Mouse (Mus musculus) hindbrain, embryonic 16.5 days (tissue): ENCODE measurements around the gene Cc2d1b. TPM values are rescaled to one million over a fixed set of nuclear protein-coding genes. Genes with fewer than 3 reads are reported as not detected.

Source experiments
- ATAC-seq: fragments of 200-750 bp; cut with Nextera tagmentation; 2 replicates; pipeline ENCODE4 v1.8.0; 2017; ENCODE audit warnings: moderate TSS enrichment, moderate library complexity
- H3K27ac ChIP-seq: fragments of 300-500 bp; sonication (generic); 2 replicates; pipeline ENCODE4 v1.5.1; 2014; ENCODE audit warnings: low read depth, mild to moderate bottlenecking, control low read depth, low read length, moderate library complexity
- H3K27me3 ChIP-seq: fragments of 300-500 bp; sonication (generic); replicated peaks from 2 replicates; pipeline ENCODE4 v1.6.1; 2014; ENCODE audit warnings: low read length; ENCODE audit not compliant: control insufficient read depth, insufficient read depth
- H3K36me3 ChIP-seq: fragments of 300-500 bp; sonication (generic); 2 replicates; pipeline ENCODE4 v1.6.1; 2014; ENCODE audit warnings: mild to moderate bottlenecking, low read length, moderate library complexity, mixed read lengths; ENCODE audit not compliant: control insufficient read depth, insufficient read depth
- H3K4me1 ChIP-seq: fragments of 300-500 bp; sonication (generic); 2 replicates; pipeline ENCODE4 v1.6.1; 2014; ENCODE audit warnings: low read depth, low read length; ENCODE audit not compliant: control insufficient read depth, insufficient read depth
- H3K4me2 ChIP-seq: fragments of 300-500 bp; sonication (generic); 2 replicates; pipeline ENCODE4 v1.6.1; 2014; ENCODE audit warnings: mild to moderate bottlenecking, low read length, control low read depth, moderate library complexity
- H3K4me3 ChIP-seq: fragments of 300-500 bp; sonication (generic); 2 replicates; pipeline ENCODE4 v1.5.1; 2014; ENCODE audit warnings: mild to moderate bottlenecking, low read length, control low read depth, moderate library complexity
- H3K9ac ChIP-seq: fragments of 300-500 bp; sonication (generic); 2 replicates; pipeline ENCODE4 v1.6.1; 2014; ENCODE audit warnings: low read depth, mild to moderate bottlenecking, control low read depth, low read length, moderate library complexity
- H3K9me3 ChIP-seq: fragments of 300-500 bp; sonication (generic); 2 replicates; pipeline ENCODE4 v1.6.1; 2014; ENCODE audit warnings: mild to moderate bottlenecking, low read length, moderate library complexity; ENCODE audit not compliant: control insufficient read depth
- WGBS: fragments of 180-500 bp; shearing (Covaris S2); extraction: QIAGEN DNeasy Blood & Tissue Kit; methylation state at CpG from one replicate; pipeline ENCODE4 v1.1.7; 2014; 5-methylcytosine and 5-hydroxymethylcytosine counted together
- polyA plus RNA-seq: library from polyadenylated mRNA; unstranded; fragments of >200 nt; fragmentation: Nextera tagmentation; extraction: Ambion mirVana; gene quantifications from 2 replicates; pipeline ENCODE4 v1.2.1, GENCODE M21; 2015

The Cc2d1b gene
- polyA plus RNA-seq, 1 experiment from 2014 or later: 16.7 TPM

DNA sequence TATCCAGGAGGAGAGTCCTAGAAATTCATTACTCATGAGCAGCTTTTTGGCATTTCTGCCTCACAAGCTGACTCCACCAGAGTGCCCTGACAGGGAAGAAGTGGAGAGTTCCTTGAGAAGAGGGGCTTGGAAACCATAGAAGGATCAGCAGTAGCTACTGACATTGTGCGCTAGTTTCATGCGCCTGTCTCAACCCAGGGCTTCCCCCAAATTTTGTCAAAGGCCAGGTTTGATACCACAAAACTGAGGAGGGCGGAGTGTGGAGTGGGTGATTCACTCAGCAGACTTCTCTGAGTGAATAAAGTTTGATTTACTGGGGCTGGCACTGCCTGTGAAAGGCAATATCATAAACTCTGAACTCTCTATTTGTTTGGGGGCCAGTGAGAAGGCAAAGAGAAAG lies 11.1 kb upstream of the Cc2d1b start:
- Histone ChIP-seq H3K4me1 (no peaks in the 10 kb centered on the region), H3K27me3 (no peaks in the 10 kb centered on the region), H3K27ac (no peak overlapping the region), H3K9me3 (no peaks in the 10 kb centered on the region), H3K4me3 (no peak overlapping the region), H3K4me2 (no peak overlapping the region), H3K9ac (no peak overlapping the region), H3K36me3 (no peaks in the 10 kb centered on the region; the same call in 1 of the 2 replicates)
- no peak for ATAC-seq
- 97% methylated on average over 3 of the region's 3 CpGs for whole genome bisulfite sequencing

DNA sequence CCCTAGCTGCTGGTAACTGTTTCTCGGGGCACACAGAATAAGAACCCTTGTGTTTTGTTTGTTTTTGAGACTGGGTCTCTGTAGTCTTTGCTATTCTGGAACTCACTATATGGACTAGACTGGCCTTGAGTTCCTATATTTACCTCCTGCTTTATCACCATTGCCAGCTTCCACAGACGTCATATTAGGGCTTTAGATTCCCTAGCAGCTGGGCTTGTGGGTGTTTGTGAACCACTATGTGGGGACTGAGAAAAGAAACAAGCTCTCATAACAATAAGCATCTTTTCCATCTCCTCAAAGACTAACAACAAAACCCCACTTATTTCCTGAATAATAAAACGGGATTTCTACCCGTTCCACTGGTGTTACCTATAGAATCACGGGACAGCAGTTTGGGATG lies 8.8 kb upstream of the Cc2d1b start:
- WGBS: 90% methylated on average over 5 of the region's 5 CpGs
- Histone ChIP-seq H3K9ac (no peak overlapping the region), H3K4me2 (no peak overlapping the region), H3K27me3 (no peaks in the 10 kb centered on the region), H3K4me1 (no peaks in the 10 kb centered on the region), H3K4me3 (no peak overlapping the region), H3K27ac (no peak overlapping the region), H3K36me3 (no peaks in the 10 kb centered on the region), H3K9me3 (no peaks in the 10 kb centered on the region)
- no peak for ATAC-seq

DNA sequence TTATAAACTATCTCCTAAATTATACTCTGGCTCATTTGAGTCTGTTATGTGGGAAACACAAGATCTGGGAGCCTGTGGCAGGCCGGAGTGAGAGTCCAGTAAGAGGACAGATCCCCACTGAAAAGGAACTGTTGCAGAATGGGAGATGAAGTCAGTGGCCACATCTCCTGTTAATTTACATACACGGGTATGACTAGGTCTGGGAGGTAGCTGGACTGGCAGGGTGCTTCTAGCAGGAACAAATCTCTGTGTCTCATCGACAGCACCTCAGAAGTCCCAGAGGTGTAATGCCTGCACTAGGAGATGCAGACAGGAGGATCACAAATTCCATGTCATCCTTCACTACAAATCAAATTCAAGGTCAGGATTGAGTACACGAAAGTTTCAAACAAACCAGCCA lies 1.2 kb upstream of the Cc2d1b start:
- H3K27me3 ChIP-seq: no peaks in the 10 kb centered on the region
- peak overlapping the region; percentile 97 for H3K9ac ChIP-seq
- peaks cover 12% of the 10 kb centered on the region for H3K4me1 ChIP-seq
- H3K27ac ChIP-seq: peak overlapping the region; percentile 96
- peak overlapping the region; percentile 75 for H3K4me2 ChIP-seq
- peak overlapping the region; percentile 85 for H3K4me3 ChIP-seq
- H3K9me3 ChIP-seq: no peaks in the 10 kb centered on the region
- 74% methylated on average over 4 of the region's 4 CpGs for WGBS
- H3K36me3 ChIP-seq: no peaks in the 10 kb centered on the region
- no peak for ATAC-seq

DNA sequence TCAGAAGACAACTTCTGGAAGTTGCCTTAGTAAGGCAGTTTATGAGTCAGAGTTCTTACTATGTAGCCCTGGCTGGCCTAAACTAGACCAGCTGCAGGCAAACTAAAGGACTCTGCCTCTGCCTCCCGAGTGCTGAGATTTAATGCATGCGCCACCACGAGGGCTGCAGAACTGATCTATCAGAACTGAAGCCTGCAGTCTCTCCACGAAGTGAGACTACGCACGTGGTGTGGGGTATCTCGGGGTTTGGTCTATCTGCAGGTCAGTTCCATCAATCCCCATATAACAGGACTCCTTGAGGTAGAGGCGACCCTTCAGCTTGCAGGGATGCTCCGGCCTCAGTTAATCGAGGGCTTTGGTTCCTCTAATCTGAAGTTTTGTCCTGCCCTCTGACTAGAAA lies 575 bp upstream of the Cc2d1b start:
- Histone ChIP-seq H3K4me2 (peak overlapping the region; percentile 75), H3K4me3 (peak overlapping the region; percentile 85), H3K27me3 (no peaks in the 10 kb centered on the region), H3K27ac (peak overlapping the region; percentile 96), H3K9ac (peak overlapping the region; percentile 97), H3K4me1 (peaks cover 12% of the 10 kb centered on the region), H3K36me3 (no peaks in the 10 kb centered on the region), H3K9me3 (no peaks in the 10 kb centered on the region)
- 1% methylated on average over 10 of the region's 10 CpGs for WGBS
- peak; percentile 66 for ATAC-seq

DNA sequence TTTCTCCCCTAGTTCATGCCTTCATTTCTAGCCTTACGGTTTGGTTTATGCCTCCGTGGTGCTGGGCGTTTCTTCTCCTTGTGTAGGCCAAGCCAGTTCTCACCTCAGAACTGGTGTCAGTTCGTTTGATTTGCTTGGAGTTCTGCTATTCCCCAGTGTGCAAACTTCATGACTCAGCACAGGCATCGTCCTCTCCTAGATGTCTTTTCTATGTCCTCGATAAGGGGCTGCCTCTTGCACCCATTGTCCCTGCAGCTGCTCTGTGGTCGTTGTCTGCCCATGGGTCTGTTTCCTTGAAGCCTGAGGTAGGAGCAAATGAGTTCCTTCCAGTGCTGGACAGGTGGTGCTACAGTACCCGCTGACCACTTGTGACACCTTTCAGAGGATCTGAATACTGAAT lies 796 bp downstream of the Cc2d1b start:
- peak overlapping the region; percentile 85 for H3K4me3 ChIP-seq
- no peaks in the 10 kb centered on the region for H3K27me3 ChIP-seq
- peak overlapping the region; percentile 75 for H3K4me2 ChIP-seq
- whole genome bisulfite sequencing: 15% methylated on average over 8 of the region's 8 CpGs
- H3K9me3 ChIP-seq: no peaks in the 10 kb centered on the region
- peak overlapping the region; percentile 97 for H3K9ac ChIP-seq
- H3K36me3 ChIP-seq: peaks cover 3% of the 10 kb centered on the region
- peak overlapping the region; percentile 96 for H3K27ac ChIP-seq
- peaks cover 12% of the 10 kb centered on the region for H3K4me1 ChIP-seq
- ATAC-seq: 0 out of 2 replicates have a peak, but pooled peaks have one; percentile 2

DNA sequence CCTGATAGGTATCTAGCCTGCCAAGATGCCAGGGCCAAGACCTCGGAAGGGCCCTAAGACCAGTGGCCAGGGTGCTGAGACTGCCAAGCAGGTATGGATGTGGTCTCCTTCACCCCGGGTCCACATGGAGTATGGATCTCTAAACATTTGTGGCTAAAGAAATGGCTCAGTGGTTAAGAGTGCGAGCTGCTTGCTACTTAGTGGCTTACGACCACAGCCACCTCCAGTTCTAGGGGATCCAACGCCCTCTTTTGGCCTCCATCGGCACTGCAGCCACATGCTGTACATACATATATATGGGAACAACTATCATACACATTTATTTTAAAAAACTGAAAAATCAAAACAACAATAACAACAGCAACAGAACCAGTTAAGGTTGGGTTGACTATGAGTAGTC lies 1.8 kb downstream of the Cc2d1b start:
- Histone ChIP-seq H3K36me3 (peaks cover 6% of the 10 kb centered on the region), H3K9ac (no peak overlapping the region), H3K4me1 (peaks cover 12% of the 10 kb centered on the region), H3K9me3 (no peaks in the 10 kb centered on the region), H3K27me3 (no peaks in the 10 kb centered on the region), H3K27ac (no peak overlapping the region), H3K4me3 (no peak overlapping the region), H3K4me2 (no peak overlapping the region)
- ATAC-seq: no peak
- 97% methylated on average over 6 of the region's 6 CpGs for WGBS

DNA sequence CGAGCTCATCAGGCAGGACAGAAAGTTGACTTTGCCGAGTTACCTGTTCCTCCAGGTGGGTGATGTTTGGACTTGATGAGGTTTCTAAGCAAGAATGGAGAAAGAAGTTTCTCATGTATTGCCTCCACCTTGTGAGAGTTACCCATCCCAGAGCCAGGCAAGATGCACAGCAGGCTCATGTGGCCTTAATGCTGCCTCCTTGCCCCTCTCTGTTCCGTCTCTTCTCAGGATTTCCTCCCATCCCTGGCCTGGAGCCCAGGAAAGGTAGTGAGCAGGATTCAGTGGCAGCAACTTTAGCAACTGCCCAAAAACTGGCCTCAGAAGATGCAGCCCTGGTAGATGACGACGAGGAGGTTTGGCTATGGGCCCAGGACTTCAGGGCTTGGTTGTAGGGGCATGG lies 7.3 kb downstream of the Cc2d1b start:
- Histone ChIP-seq H3K4me2 (no peak overlapping the region), H3K4me1 (no peaks in the 10 kb centered on the region), H3K9me3 (no peaks in the 10 kb centered on the region), H3K36me3 (peaks cover 42% of the 10 kb centered on the region), H3K27me3 (no peaks in the 10 kb centered on the region), H3K27ac (no peak overlapping the region), H3K9ac (no peak overlapping the region), H3K4me3 (no peak overlapping the region)
- WGBS: 79% methylated on average over 5 of the region's 5 CpGs
- no peak for ATAC-seq

DNA sequence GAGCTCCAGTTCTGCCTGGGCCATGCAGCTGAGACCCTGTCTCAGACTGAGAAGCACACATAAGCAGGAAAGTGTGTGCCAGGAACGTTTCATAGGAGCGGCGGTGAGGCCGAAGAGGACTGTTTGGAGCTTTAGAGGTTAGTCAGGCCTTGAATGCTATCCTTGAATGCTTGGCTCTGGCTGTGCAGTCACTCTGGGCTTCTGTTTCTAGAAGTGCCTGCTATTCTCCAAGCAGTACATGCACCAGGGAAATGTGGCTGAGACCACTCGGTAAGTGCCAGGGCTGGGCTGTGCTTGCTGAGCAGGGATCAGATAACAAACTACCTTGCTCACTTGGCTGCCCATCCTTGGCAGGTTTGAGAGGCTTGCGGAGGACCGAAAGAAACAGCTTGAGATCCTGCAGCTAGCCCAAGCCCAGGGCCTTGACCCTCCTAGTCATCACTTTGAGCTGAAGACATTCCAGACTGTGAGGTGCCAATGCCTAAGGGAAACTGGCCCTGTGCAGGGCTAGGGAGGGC lies 9.7 kb downstream of the Cc2d1b start:
- Histone ChIP-seq H3K36me3 (peaks cover 43% of the 10 kb centered on the region), H3K27me3 (no peaks in the 10 kb centered on the region), H3K27ac (no peak overlapping the region), H3K4me1 (no peaks in the 10 kb centered on the region), H3K9me3 (no peaks in the 10 kb centered on the region), H3K9ac (no peak overlapping the region), H3K4me3 (no peak overlapping the region), H3K4me2 (no peak overlapping the region)
- ATAC-seq: no peak
- WGBS: 92% methylated on average over 7 of the region's 7 CpGs

DNA sequence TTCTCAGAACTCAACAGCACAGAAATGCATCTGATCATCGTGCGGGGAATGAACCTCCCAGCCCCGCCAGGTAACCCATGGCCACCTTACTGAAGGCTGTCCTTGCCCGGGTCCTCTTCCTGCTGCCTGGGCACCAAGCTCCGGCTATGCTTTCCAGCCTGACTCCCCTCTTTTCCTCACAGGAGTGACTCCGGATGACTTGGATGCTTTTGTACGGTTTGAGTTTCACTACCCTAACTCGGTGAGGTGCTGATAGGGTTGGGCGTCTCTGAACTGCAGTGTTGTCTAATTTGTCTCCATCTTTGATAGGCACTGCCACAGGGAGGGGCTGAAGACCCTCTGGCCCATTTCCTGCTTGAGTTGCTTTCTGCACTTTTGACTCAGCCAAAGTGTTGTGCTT lies 10.4 kb downstream of the Cc2d1b start:
- Histone ChIP-seq H3K4me2 (no peak overlapping the region), H3K27me3 (no peaks in the 10 kb centered on the region), H3K9me3 (no peaks in the 10 kb centered on the region), H3K4me3 (no peak overlapping the region), H3K4me1 (no peaks in the 10 kb centered on the region), H3K36me3 (peaks cover 43% of the 10 kb centered on the region), H3K9ac (no peak overlapping the region), H3K27ac (no peak overlapping the region)
- ATAC-seq: no peak
- 94% methylated on average over 9 of the region's 9 CpGs for WGBS

DNA sequence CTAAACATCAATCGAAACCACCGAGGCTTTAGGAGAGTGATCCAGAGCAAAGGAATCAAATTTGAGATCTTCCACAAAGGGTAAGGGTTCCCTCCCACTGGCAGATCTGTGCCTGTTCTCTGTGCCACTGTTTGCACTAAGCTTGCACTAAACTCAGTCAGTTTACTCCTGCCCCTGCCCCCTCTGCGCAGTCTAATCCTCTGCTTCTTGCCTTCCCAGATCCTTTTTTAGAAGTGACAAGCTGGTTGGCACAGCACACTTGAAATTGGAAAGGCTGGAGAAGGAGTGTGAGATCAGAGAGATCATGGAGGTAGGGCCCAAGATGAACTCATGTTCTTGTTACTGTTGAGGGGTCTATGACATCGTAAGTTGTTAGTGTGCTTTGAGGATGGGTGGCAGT lies 11.9 kb downstream of the Cc2d1b start:
- Histone ChIP-seq H3K9ac (no peak overlapping the region), H3K27me3 (no peaks in the 10 kb centered on the region), H3K27ac (no peak overlapping the region), H3K4me3 (no peak overlapping the region), H3K9me3 (no peaks in the 10 kb centered on the region), H3K4me2 (no peak overlapping the region), H3K4me1 (no peaks in the 10 kb centered on the region), H3K36me3 (peaks cover 36% of the 10 kb centered on the region)
- ATAC-seq: no peak
- 98% methylated on average over 4 of the region's 4 CpGs for WGBS
